Mouse (Mus musculus): Measurements from ENCODE around the gene Klhl20. TPM values are rescaled to one million over a fixed set of nuclear protein-coding genes. Genes with fewer than 3 reads are reported as not detected.

Klhl20 gene
- total and polyA plus RNA-seq, 3 experiments: 3.7 to 7.8 TPM; not detected in 1

- H3K9me3 ChIP-seq (replicated peaks; ENCODE audit: insufficient read depth, low read length): no peaks in the 10 kb centered on the region
- 0 out of 4 replicates have a peak, but pooled peaks cover 0 to 2% of the 10 kb centered on the region in 2 experiments for H3K4me1 ChIP-seq (ENCODE audit: control insufficient read depth in 1 of 2, insufficient read depth in 2 of 2, low read length in 2 of 2)
- TF ChIP-seq MAX (IDR thresholded peaks at IDR 0.05; ENCODE audit: low read length) (no peak), NRF1 (IDR thresholded peaks at IDR 0.05; ENCODE audit: insufficient read depth, low read depth, low read length, poor library complexity, severe bottlenecking) (no peak), POLR2AphosphoS2 (IDR thresholded peaks at IDR 0.05; ENCODE audit: low read length) (no peak), CHD1 (IDR thresholded peaks at IDR 0.05; ENCODE audit: low read depth, low read length) (no peak), RCOR1 (IDR thresholded peaks at IDR 0.05; ENCODE audit: low read depth, low read length) (no peak)
- DNase-seq (ENCODE audit: low read depth, low spot score): no peak
- peaks cover 0 to 2% of the 10 kb centered on the region in 2 experiments; a peak in 1 of 4 replicates for H3K36me3 ChIP-seq (ENCODE audit: control insufficient read depth in 1 of 2, insufficient read depth in 2 of 2, low read length in 2 of 2)
- no peak overlapping the region for H3K9ac ChIP-seq (ENCODE audit: control insufficient read depth, low read depth, low read length, poor library complexity, severe bottlenecking)
- no peaks in the 10 kb centered on the region for H3K79me2 ChIP-seq (ENCODE audit: control insufficient read depth, insufficient read depth, low read length, poor library complexity)
- no peak overlapping the region for H3K27ac ChIP-seq (ENCODE audit: control insufficient read depth, low read depth, low read length)
- no peaks in the 10 kb centered on the region; a peak in 2 of 4 replicates for H3K27me3 ChIP-seq (ENCODE audit: control insufficient read depth in 1 of 2, insufficient read depth in 2 of 2, low read length in 2 of 2)
- no peak overlapping the region for H3K4me3 ChIP-seq (ENCODE audit: control insufficient read depth in 1 of 2, insufficient read depth in 1 of 2, low read depth in 2 of 2, low read length in 2 of 2)
Observed at GRCm38 (mm10) chr1:161140026-161140762, 8.9 kb upstream of the Klhl20 start.

GRCm38 (mm10) chr1:161139496-161139895 is 8.2 kb upstream of the Klhl20 start:
- Histone ChIP-seq H3K4me1 (ENCODE audit: control insufficient read depth in 1 of 2, insufficient read depth in 2 of 2, low read length in 2 of 2) (0 out of 4 replicates have a peak, but pooled peaks cover 0 to 2% of the 10 kb centered on the region in 2 experiments), H3K4me3 (ENCODE audit: control insufficient read depth in 1 of 2, insufficient read depth in 1 of 2, low read depth in 2 of 2, low read length in 2 of 2) (no peak overlapping the region), H3K27me3 (ENCODE audit: control insufficient read depth in 1 of 2, insufficient read depth in 2 of 2, low read length in 2 of 2) (no peaks in the 10 kb centered on the region; a peak in 2 of 4 replicates), H3K79me2 (ENCODE audit: control insufficient read depth, insufficient read depth, low read length, poor library complexity) (no peaks in the 10 kb centered on the region), H3K27ac (ENCODE audit: control insufficient read depth, low read depth, low read length) (no peak overlapping the region), H3K9me3 (replicated peaks; ENCODE audit: insufficient read depth, low read length) (no peaks in the 10 kb centered on the region), H3K36me3 (ENCODE audit: control insufficient read depth in 1 of 2, insufficient read depth in 2 of 2, low read length in 2 of 2) (peaks cover 0 to 2% of the 10 kb centered on the region in 2 experiments; a peak in 1 of 4 replicates), H3K9ac (ENCODE audit: control insufficient read depth, low read depth, low read length, poor library complexity, severe bottlenecking) (no peak overlapping the region)
- peak; percentile 37 for DNase-seq (ENCODE audit: low read depth, low spot score)
- TF ChIP-seq ZMIZ1 (IDR thresholded peaks at IDR 0.05; ENCODE audit: low read depth, low read length) (no peak), EP300 (IDR thresholded peaks at IDR 0.05; ENCODE audit: low read depth in 1 of 2, low read length in 2 of 2) (no peak), ELF1 (IDR thresholded peaks at IDR 0.05; ENCODE audit: low read depth, low read length) (peak; percentile 38; the same call in 1 of the 2 replicates), ETS1 (IDR thresholded peaks at IDR 0.05; ENCODE audit: low read depth, low read length) (no peak), NELFE (IDR thresholded peaks at IDR 0.05; ENCODE audit: low read depth, low read length) (no peak), MYB (IDR thresholded peaks at IDR 0.05; ENCODE audit: low read depth, low read length) (no peak), E2F4 (IDR thresholded peaks at IDR 0.05; ENCODE audit: borderline replicate concordance, low read depth, low read length) (no peak), GABPA (IDR thresholded peaks at IDR 0.05; ENCODE audit: low read depth, low read length) (no peak)

GRCm38 (mm10) chr1:161126461-161126860 is 4.8 kb downstream of the Klhl20 start:
- H3K79me2 ChIP-seq (ENCODE audit: control insufficient read depth, insufficient read depth, low read length, poor library complexity): peaks cover 5% of the 10 kb centered on the region
- no peaks in the 10 kb centered on the region for H3K27me3 ChIP-seq (ENCODE audit: control insufficient read depth in 1 of 2, insufficient read depth in 2 of 2, low read length in 2 of 2)
- no peak overlapping the region for H3K27ac ChIP-seq (ENCODE audit: control insufficient read depth, low read depth, low read length)
- no peaks in the 10 kb centered on the region for H3K9me3 ChIP-seq (replicated peaks; ENCODE audit: insufficient read depth, low read length)
- H3K36me3 ChIP-seq (ENCODE audit: control insufficient read depth in 1 of 2, insufficient read depth in 2 of 2, low read length in 2 of 2): peaks cover 0 to 11% of the 10 kb centered on the region in 2 experiments; a peak in 2 of 4 replicates
- H3K9ac ChIP-seq (ENCODE audit: control insufficient read depth, low read depth, low read length, poor library complexity, severe bottlenecking): no peak overlapping the region
- H3K4me3 ChIP-seq (ENCODE audit: control insufficient read depth in 1 of 2, insufficient read depth in 1 of 2, low read depth in 2 of 2, low read length in 2 of 2): no peak overlapping the region
- TF ChIP-seq ZC3H11A (IDR thresholded peaks at IDR 0.05; ENCODE audit: low read depth, low read length) (no peak), ZMIZ1 (IDR thresholded peaks at IDR 0.05; ENCODE audit: low read depth, low read length) (no peak), NRF1 (IDR thresholded peaks at IDR 0.05; ENCODE audit: insufficient read depth, low read depth, low read length, poor library complexity, severe bottlenecking) (no peak), POLR2A (IDR thresholded peaks at IDR 0.05; ENCODE audit: control insufficient read depth in 1 of 2, insufficient read depth in 1 of 2, low read depth in 1 of 2, low read length in 2 of 2, poor library complexity in 1 of 2) (no peak), HCFC1 (IDR thresholded peaks at IDR 0.05; ENCODE audit: low read depth, low read length) (no peak)
- no peak for DNase-seq (ENCODE audit: low read depth, low spot score)
- H3K4me1 ChIP-seq (ENCODE audit: control insufficient read depth in 1 of 2, insufficient read depth in 2 of 2, low read length in 2 of 2): peaks cover 0 to 3% of the 10 kb centered on the region in 2 experiments; a peak in 1 of 4 replicates
